Mouse (Mus musculus) CD4-positive, CD25-positive, alpha-beta regulatory T cell, adult 2 months (primary cell): ENCODE results near the gene Dhx8.

Experiments
- DNase-seq: peaks from one replicate; pipeline ENCODE4 v3.0.0-alpha.2; 2012; ENCODE audit warnings: low read depth, low spot score

The Dhx8 gene

DNA sequence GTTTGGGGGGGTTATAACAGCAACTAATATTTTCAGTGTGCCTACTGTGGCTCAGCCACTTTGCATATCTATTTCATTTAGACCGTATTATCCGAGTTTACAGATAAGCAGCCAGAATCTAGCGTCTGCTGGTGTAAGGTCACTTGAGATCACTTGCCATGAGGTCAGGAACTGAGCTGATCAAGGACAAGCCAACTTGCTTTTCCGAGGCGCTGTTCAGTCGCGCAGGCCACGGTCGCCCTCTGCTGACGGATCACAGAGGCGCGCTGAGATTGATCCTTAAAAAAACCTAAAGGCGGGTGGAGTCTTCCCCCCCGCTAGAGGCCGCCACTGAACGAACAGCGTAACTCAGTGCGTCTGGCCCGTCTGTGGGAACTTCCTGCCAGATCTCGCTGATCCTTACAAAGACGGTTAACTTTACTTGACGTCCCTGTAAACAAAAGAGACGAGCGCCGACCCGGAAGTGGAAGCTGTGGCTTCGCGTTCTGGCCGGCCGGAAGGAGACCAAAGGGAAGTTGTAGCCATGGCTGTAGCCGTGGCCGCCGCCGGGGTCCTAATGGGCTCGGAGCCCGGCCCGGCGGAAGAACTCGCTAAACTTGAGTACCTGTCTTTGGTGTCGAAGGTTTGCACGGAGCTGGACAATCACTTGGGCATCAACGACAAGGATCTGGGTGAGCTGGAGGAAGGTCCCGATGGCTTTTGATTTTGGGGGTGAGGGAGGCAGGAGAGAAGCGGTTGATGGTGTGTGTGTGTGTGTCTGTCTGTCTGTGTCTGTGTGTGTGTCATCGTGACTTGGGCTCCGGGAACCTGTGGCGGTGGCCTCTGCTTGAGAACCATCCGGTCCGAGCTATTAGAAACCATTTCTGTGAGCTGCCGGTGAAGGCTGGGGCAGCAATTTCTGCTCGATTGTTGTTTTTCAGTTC, at the start of gene Dhx8:
Gene Dhx8 (plus strand): TSS at position 402 of the 923 bp plus-strand sequence.
- DNase-seq: peak; percentile 98

- no peak for DNase-seq
Observed at GRCm38 (mm10) chr11:101687351-101688301, 45.1 kb upstream of the Dhx8 start.

DNA sequence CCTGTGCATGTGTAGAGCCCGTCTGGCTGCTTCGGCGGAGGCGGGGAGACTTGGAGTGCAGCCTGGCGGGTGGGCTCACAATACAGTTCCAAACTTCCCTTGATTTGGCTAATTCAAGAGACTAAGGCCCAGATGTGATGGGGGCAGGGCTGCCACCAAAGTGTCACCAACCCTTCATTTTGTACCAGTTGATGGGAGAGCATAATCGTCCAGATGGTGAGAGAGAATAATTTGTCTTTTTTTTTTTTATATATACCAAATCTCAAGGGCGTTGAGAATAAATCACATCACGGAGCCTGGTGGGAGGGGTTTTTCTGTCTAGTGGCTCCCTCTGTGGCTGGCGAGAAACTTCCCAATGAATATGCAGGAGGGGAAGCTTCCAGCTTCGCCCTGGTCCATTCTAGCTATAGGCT, 43.0 kb upstream of the Dhx8 start:
- no peak for DNase-seq

GRCm38 (mm10) chr11:101690326-101690725, 42.4 kb upstream of the Dhx8 start:
- no peak for DNase-seq

- no peak for DNase-seq
Observed at GRCm38 (mm10) chr11:101695906-101696661, 36.6 kb upstream of the Dhx8 start.

DNA sequence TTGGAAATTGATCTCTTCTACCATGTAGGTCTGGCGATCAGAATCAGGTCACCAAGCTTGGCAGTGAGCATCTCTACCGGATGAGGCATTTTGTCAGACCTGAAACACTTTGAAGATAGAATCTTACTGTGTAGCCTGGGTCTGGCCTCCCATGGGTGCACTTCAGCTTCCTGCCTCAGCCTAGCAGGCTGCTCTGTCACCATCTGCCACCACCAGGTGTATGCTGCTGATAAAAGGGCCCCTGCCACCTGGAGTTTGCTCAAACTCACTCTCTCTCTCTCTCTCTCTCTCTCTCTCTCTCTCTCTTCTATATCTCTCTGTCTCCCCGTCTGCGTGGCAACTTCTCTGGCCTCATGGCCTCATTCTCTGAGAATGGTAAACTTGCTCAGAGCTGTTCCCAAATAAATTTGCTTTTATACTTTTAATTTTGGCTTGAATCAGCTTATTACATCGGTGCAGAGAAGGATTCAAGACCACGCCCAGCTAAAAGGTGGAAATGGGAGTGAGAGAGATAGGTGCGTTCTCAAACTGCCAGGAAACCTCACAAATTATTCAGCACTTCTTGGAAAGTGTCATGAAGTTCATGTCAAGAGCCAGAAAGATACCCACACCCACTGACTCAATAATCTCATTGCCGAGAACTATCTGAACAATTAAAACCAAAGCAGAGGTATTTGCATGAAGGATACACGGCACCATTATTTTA, 35.4 kb upstream of the Dhx8 start:
- DNase-seq: peak; percentile 32

DNA sequence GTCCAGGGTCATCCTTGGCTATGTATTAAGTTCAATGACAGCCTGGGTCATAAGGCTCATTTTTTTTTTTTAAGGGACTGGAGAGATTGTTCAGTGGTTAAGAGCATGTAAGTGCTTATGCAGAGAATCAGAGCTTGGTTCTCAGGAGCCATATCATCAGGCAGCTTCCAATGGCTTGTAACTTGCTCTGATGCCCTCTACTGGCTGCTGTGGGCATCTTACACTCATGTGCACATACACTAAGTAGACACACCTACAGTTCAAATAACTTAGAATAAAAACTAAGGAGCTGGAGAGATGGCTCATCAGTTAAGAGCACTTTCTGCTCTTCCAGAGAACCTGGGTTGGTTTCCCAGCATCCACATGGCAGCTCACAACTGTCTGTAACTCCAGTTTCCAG, 34.6 kb upstream of the Dhx8 start:
- DNase-seq: peak; percentile 5

DNA sequence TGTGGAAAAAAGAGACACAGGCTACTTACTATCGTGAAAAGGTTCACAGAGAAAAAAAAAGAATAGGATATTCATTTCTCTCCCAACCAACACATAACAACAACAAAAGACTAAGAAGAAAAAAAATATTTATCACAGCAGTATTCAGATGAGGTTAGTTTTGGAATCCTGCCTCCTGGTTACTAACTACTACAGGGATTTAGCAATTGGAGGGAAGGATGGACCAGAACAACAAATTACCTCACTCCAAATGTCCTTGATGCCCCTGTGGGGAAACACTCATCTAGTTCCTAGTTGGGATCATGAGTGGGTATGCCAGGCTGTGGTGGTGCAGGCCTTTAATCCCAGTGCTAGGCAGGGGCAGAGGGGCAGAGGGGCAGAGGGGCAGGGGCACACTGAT, 33.2 kb upstream of the Dhx8 start:
- DNase-seq: no peak

- DNase-seq: no peak
Observed at GRCm38 (mm10) chr11:101699991-101700390, 32.7 kb upstream of the Dhx8 start.

DNA sequence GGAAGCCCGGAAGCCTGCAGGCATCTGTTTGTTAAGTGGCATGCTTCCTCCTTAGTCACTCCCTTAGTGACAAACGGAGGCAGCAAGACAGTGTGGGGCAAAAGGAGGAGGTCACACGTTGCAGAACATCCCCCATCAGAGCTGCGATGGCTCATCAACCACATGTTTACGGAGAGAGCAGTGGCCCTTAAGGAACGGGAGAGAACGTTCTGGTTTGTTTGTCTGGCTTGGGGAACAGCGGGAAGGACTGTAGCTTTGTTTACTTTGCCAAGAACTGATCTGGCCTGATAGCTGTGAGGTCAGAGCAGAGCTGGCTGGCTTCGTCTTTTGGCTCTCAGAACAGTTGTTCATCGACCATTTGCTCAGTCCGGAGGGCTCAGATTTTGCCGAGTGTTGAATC, 32.3 kb upstream of the Dhx8 start:
- no peak for DNase-seq

DNA sequence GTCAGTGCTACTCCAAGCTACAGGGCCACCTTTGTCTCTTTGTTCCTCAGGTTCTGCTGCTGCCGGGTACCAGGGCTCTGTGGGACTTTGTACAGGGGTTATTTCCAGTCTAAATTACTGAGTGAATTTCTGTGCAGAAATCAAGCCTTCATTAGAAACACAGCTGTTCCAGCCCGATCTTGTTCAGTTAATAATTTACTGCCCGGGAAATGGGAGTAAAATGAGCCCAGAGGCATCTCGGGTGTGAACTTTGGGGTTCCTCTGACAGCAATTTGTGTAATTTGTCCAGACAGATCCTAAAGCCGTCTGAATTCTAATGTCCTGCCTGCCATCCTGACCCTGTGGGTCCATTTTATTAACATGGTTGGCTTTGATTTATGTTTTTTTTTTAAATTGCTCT, 28.6 kb upstream of the Dhx8 start:
- no peak for DNase-seq

DNA sequence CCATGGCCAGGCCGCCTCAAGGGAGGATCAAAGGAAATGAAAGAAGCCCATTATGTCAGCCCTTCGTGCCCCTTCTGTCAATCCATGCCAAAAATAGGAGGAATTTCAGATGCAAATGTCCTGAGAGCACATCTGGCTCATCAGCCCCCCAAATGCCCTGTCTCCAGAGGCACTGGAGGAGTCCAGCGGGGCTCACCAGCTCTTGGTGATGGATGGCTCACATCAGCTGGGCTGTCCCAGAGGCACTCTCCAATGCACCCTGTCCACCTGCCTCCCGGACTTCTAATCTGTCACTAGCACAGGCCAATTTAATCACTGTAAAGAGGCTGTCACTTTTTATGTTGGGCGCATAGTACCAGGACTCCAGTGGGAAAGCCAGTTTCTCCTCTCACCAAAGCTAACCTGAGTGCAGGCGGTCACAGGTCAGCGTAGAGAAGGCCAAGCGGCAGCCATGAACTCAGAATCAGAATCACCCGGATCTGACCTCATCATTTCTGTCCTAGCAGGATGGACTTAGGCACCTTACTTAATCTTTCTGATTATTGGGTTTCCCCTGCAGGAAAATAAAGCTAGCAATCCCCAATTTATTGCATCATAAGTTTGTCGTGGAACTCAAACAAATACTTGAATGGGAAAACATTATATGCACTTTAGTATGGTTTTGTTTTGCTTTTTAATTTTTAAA, 25.8 kb upstream of the Dhx8 start:
- DNase-seq: no peak

GRCm38 (mm10) chr11:101708482-101708881, 24.2 kb upstream of the Dhx8 start:
- DNase-seq: no peak

DNA sequence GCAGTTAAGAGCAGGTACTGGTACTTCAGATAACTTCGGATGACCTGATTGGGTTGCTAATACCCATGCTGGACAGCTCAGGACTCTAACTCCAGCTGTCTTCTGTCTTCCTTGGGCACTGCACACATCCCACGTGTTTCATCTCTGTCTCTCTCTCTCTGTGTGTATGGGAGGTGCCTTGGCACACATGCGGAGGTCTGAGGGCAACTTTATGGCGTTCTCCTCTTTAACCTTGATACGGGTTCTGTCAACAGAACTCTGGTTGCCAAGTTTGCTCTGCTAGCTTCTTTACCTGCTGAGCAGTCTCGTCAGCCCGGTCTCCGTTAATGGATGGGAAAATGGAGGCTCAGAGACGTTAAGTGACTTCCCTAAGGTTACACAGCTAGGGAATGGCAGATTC, 19.9 kb upstream of the Dhx8 start:
- DNase-seq: no peak

GRCm38 (mm10) chr11:101714012-101714411, 18.7 kb upstream of the Dhx8 start:
- no peak for DNase-seq

- no peak for DNase-seq
Observed at GRCm38 (mm10) chr11:101718324-101718723, 14.4 kb upstream of the Dhx8 start.

DNA sequence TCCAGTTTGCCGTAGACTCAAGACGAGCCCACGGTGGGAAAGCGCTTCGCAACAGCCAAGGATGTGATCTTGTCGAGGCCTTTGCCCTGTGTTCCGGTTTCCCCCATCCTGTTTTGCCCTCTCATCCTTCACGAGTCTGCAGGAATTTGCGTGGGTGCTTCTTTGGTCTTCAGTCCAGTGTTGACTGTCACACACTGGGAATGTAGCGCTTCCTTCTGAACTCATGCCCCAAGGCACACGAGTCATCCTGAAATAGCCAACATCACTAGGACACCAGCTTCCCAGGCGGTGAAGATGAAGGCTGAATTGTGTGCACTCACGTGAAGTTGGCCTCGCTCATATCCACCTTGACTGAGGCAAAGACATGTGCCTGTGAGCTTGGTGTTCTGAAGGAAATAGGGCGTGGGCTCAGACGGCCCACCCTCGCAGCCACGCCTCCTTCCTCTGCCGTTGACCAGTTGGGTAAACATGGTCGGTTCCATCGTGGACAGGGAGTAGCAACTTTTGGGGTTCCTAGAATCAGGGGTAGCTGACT, 12.7 kb upstream of the Dhx8 start:
- no peak for DNase-seq

DNA sequence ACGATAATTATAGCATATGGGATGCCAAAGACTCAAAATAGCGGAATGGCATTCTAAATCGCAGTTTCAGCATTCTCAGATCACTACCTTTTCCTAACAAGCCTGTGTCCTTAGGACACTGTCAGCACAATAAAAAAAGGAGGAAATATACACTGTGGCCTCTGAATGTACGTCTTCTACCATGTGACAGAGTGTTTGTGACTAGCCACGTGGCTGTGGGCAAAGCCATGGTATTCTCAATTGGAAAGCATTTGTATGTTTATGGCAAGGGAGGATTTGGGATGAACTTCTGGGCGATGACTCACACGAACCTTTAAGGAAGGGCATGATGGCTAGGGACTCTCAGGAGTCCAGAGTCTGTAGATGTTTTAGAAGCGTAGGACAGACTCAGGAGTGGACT, 7.7 kb upstream of the Dhx8 start:
- DNase-seq: no peak

DNA sequence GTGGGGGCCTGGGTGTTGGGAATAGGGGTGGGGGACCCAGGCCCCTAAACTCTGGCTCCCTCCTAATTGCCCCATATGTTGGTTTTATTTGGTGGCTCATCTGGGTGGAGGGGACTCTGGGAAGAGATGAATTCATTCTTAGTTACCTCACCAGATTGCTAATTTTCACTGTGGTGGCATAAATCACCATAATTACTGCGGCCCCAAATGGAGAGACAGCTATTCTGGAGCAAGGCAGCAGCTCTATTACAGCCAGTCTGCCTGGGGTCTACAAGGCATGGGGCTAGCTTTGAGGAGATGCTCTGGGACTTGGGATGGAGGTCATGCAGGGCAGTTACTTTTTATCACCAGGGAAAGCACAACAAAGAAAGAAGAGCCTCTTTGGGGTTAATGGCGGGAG, 6.0 kb upstream of the Dhx8 start:
- no peak for DNase-seq

DNA sequence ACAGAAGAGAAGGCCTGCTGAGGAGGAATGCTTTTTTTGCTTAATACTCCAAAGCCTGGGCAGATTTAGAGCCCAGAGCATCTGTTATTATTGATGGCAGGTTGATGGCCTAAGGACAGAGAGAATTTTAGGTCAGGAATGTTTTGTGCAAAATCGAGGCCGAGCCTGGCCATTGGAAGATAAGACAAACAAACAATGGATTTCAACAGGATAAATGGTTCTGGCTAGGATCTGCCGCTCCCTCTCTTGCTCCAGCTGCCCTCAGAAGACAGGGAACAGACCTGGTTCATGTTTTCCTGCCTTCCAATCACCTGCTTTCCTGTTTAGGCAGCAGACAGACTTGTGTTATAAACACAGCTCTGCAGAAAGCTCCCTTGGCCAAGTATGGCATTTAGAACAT, 3.4 kb upstream of the Dhx8 start:
- DNase-seq: no peak
